Comparison of ENCODE assay signal across 22 mouse cellular contexts in genomic region chr1:188539621-188540020, GRCm38 (mm10).
"Had no signal": no experiment of that assay in that cellular context is flagged by ENCODE, and none has a peak within 500 bp of the region (broad histone marks: within the 10 kb centered on the region; RNA-seq: fewer than 3 reads in every experiment).

No protein-coding gene starts in this region.

- H3K9ac ChIP-seq: liver, embryonic 15.5 days; lung, embryonic 14.5 days; midbrain, embryonic 12.5 days; neural tube, embryonic 13.5 days; neural tube, embryonic 15.5 days; stomach, embryonic 15.5 days had no signal

- H3K4me3 ChIP-seq: liver, embryonic 15.5 days; midbrain, embryonic 10.5 days; midbrain, embryonic 12.5 days; myocyte; neural tube, embryonic 13.5 days; neural tube, embryonic 15.5 days; stomach, embryonic 15.5 days had no signal

- H3K9me3 ChIP-seq: liver, embryonic 15.5 days; midbrain, embryonic 10.5 days; midbrain, embryonic 12.5 days; neural tube, embryonic 13.5 days; neural tube, embryonic 15.5 days; stomach, embryonic 15.5 days had no signal

- DNase-seq: lung, adult 18-20 months; lung, embryonic 14.5 days; lung, postnatal 10 days; lung, postnatal 4 days; midbrain, embryonic 14.5 days; retina, postnatal 1 day; right cerebral cortex, adult 18-20 months; right cerebral cortex, postnatal 25 days; right cerebral cortex, postnatal 4 days; spleen, adult 18-20 months; thymus, adult 2 months; thymus, postnatal 25 days; thymus, postnatal 4 days had no signal

- H3K36me3 ChIP-seq: liver, embryonic 15.5 days; midbrain, embryonic 10.5 days; midbrain, embryonic 12.5 days; neural tube, embryonic 13.5 days; neural tube, embryonic 15.5 days; stomach, embryonic 15.5 days had no signal

- H3K27ac ChIP-seq: liver, embryonic 15.5 days; midbrain, embryonic 10.5 days; midbrain, embryonic 12.5 days; neural tube, embryonic 13.5 days; neural tube, embryonic 15.5 days; stomach, embryonic 15.5 days; stomach, postnatal 0 days had no signal

- ATAC-seq: midbrain, embryonic 16.5 days had no signal

- H3K4me2 ChIP-seq: liver, embryonic 15.5 days; lung, embryonic 14.5 days; midbrain, embryonic 12.5 days; neural tube, embryonic 13.5 days; neural tube, embryonic 15.5 days; stomach, embryonic 15.5 days had no signal

- H3K4me1 ChIP-seq: liver, embryonic 15.5 days; midbrain, embryonic 10.5 days; midbrain, embryonic 12.5 days; neural tube, embryonic 13.5 days; neural tube, embryonic 15.5 days; stomach, embryonic 15.5 days had no signal

- H3K27me3 ChIP-seq: liver, embryonic 15.5 days; midbrain, embryonic 12.5 days; neural tube, embryonic 13.5 days; neural tube, embryonic 15.5 days; stomach, embryonic 15.5 days had no signal
